8 mouse cellular contexts compared by ENCODE assay signal in the genomic region with DNA sequence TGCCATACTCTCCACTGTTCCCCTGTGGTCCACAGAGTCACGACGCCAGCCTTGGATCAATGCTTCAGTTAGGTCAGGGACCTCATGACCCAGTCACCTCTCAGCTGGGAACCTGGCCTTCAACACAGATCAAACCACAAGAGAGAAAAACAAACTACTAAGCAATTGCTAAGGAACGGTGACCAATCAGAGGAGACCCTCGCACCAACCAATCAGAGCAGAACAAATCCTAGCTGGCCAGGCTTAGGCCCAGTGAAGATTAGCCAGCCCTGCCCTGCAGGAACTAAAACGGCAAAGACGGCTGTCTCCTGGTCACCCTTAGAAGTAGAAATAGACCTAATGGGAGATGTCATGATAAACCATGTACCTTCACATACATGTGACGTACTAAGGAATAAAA. TPM values are rescaled to one million over a fixed set of nuclear protein-coding genes. Genes with fewer than 3 reads are reported as not detected.
DNase-seq lines count a peak whose midpoint lies in the region; ATAC-seq lines count a peak whose summit lies in the region.

No protein-coding gene starts in this region.

- no peaks in the 10 kb centered on the region for H3K27me3 ChIP-seq in hindbrain, embryonic 13.5 days
- no peaks in the 10 kb centered on the region for H3K27me3 ChIP-seq in limb, embryonic 10.5 days (ENCODE audit: low read depth, poor library complexity, severe bottlenecking)
- H3K27me3 ChIP-seq in midbrain, embryonic 14.5 days (ENCODE audit: control insufficient read depth, insufficient read depth, low read length): no peaks in the 10 kb centered on the region

- peak; percentile 74 for DNase-seq in retina, postnatal 1 day
- no peak for DNase-seq in retina, embryonic 14.5 days (ENCODE audit: low spot score)
- peak; percentile 31 for DNase-seq in fibroblast of lung, adult 2 months (ENCODE audit: low read depth)
- DNase-seq in limb, embryonic 10.5 days (ENCODE audit: low spot score): no peak
- DNase-seq in midbrain, embryonic 14.5 days: peak; percentile 48
- no peak for DNase-seq in natural killer cell, adult 2 months (ENCODE audit: low spot score in 2 of 2)
- DNase-seq in cerebellum, postnatal 25 days: no peak

- no peak overlapping the region for H3K4me3 ChIP-seq in hindbrain, embryonic 13.5 days
- 0 out of 2 replicates have a peak overlapping the region, but pooled peaks have one; percentile 13 for H3K4me3 ChIP-seq in limb, embryonic 10.5 days
- H3K4me3 ChIP-seq in midbrain, embryonic 14.5 days (replicated peaks; ENCODE audit: low read depth, low read length): no peak overlapping the region

- no peaks in the 10 kb centered on the region for H3K9me3 ChIP-seq in hindbrain, embryonic 13.5 days
- no peaks in the 10 kb centered on the region for H3K9me3 ChIP-seq in limb, embryonic 10.5 days (replicated peaks)
- H3K9me3 ChIP-seq in midbrain, embryonic 14.5 days (ENCODE audit: control insufficient read depth, low read length): no peaks in the 10 kb centered on the region

- H3K36me3 ChIP-seq in hindbrain, embryonic 13.5 days: 0 out of 2 replicates have a peak, but pooled peaks cover 3% of the 10 kb centered on the region
- H3K36me3 ChIP-seq in limb, embryonic 10.5 days: peaks cover 39% of the 10 kb centered on the region
- H3K36me3 ChIP-seq in midbrain, embryonic 14.5 days (ENCODE audit: control insufficient read depth, insufficient read depth, low read length): no peaks in the 10 kb centered on the region

- H3K9ac ChIP-seq in hindbrain, embryonic 13.5 days: no peak overlapping the region
- no peak overlapping the region for H3K9ac ChIP-seq in midbrain, embryonic 14.5 days (replicated peaks; ENCODE audit: low read length)

- H3K27ac ChIP-seq in hindbrain, embryonic 13.5 days: no peak overlapping the region
- 0 out of 2 replicates have a peak overlapping the region, but pooled peaks have one; percentile 4 for H3K27ac ChIP-seq in limb, embryonic 10.5 days
- H3K27ac ChIP-seq in midbrain, embryonic 14.5 days (replicated peaks; ENCODE audit: low read depth, low read length): no peak overlapping the region

- ATAC-seq in hindbrain, embryonic 13.5 days (ENCODE audit: low FRiP score): peak; percentile 73
- peak; percentile 62 for ATAC-seq in midbrain, embryonic 14.5 days (ENCODE audit: low FRiP score, low TSS enrichment)

- peak overlapping the region; percentile 31; the same call in 1 of the 2 replicates for H3K4me2 ChIP-seq in hindbrain, embryonic 13.5 days
- peak overlapping the region; percentile 28 for H3K4me2 ChIP-seq in midbrain, embryonic 14.5 days (ENCODE audit: low read length)

- 39% methylated on average over 7 of the region's 7 CpGs for WGBS in hindbrain, embryonic 13.5 days
- 39% methylated on average over 7 of the region's 7 CpGs for WGBS in limb, embryonic 10.5 days
- 30% methylated on average over 7 of the region's 7 CpGs for WGBS in midbrain, embryonic 14.5 days

- H3K4me1 ChIP-seq in hindbrain, embryonic 13.5 days (replicated peaks): peaks cover 24% of the 10 kb centered on the region
- peaks cover 12% of the 10 kb centered on the region for H3K4me1 ChIP-seq in limb, embryonic 10.5 days
- peaks cover 21% of the 10 kb centered on the region for H3K4me1 ChIP-seq in midbrain, embryonic 14.5 days (ENCODE audit: control insufficient read depth, insufficient read depth, low read length)

RNA-seq across cellular contexts. Expression of a gene that starts 9.1 kb away (rescaled TPM):
- polyA plus RNA-seq in hindbrain, embryonic 13.5 days (2015; fragmentation: Nextera tagmentation; extraction: Ambion mirVana): 39.2 and 41.9 TPM in 2 replicates
- 62.7 and 67.1 TPM in 2 replicates for polyA plus RNA-seq in limb, embryonic 10.5 days (2016; fragmentation: Nextera tagmentation; extraction: Ambion mirVana)
- polyA plus RNA-seq in midbrain, embryonic 14.5 days (2014; fragmentation: Nextera tagmentation; extraction: Ambion mirVana): 37.0 and 37.9 TPM in 2 replicates

RNA-seq across cellular contexts. Expression of a gene that starts 46.5 kb away (rescaled TPM):
- polyA plus RNA-seq in hindbrain, embryonic 13.5 days (2015; fragmentation: Nextera tagmentation; extraction: Ambion mirVana): 12.1 and 12.4 TPM in 2 replicates
- 35.2 and 36.4 TPM in 2 replicates for polyA plus RNA-seq in limb, embryonic 10.5 days (2016; fragmentation: Nextera tagmentation; extraction: Ambion mirVana)
- 6.7 and 15.5 TPM in 2 replicates for polyA plus RNA-seq in midbrain, embryonic 14.5 days (2014; fragmentation: Nextera tagmentation; extraction: Ambion mirVana)

Comparison
In these comparisons a context has a peak if more than half of its experiments do, and no peak if none do; other contexts are left out.
1. DNase-seq: peak in retina, postnatal 1 day (single experiment), fibroblast of lung, adult 2 months (single experiment) and midbrain, embryonic 14.5 days (single experiment); none in retina, embryonic 14.5 days (single experiment), limb, embryonic 10.5 days (single experiment), natural killer cell, adult 2 months (0 of 2) and cerebellum, postnatal 25 days (0 of 2).